Mouse (Mus musculus) ovary, adult 18-20 months (tissue): ENCODE results near the gene Msi2.

Experiments
- DNase-seq: peaks from one replicate; pipeline ENCODE4 v3.0.0; 2022; ENCODE audit warnings: low spot score, mixed read lengths

Msi2 gene

GRCm38 (mm10) chr11:88447350-88447749 is 271.0 kb downstream of the Msi2 start:
- DNase-seq: no peak

GRCm38 (mm10) chr11:88443905-88444304 is 274.4 kb downstream of the Msi2 start:
- DNase-seq: no peak

GRCm38 (mm10) chr11:88443291-88443690 is 275.0 kb downstream of the Msi2 start:
- DNase-seq: no peak

GRCm38 (mm10) chr11:88441871-88442740 is 276.2 kb downstream of the Msi2 start:
- DNase-seq: no peak

GRCm38 (mm10) chr11:88438659-88439058 is 279.7 kb downstream of the Msi2 start:
- DNase-seq: no peak

GRCm38 (mm10) chr11:88436596-88436995 is 281.7 kb downstream of the Msi2 start:
- DNase-seq: no peak

GRCm38 (mm10) chr11:88435543-88435942 is 282.8 kb downstream of the Msi2 start:
- DNase-seq: no peak

- DNase-seq: no peak
Measured at GRCm38 (mm10) chr11:88431363-88432269, 286.7 kb downstream of the Msi2 start.

- no peak for DNase-seq
Measured at GRCm38 (mm10) chr11:88430292-88430691, 288.0 kb downstream of the Msi2 start.

- DNase-seq: no peak
Measured at GRCm38 (mm10) chr11:88429680-88430079, 288.6 kb downstream of the Msi2 start.

GRCm38 (mm10) chr11:88425631-88426101 is 292.6 kb downstream of the Msi2 start:
- no peak for DNase-seq

GRCm38 (mm10) chr11:88424034-88424767 is 294.1 kb downstream of the Msi2 start:
- no peak for DNase-seq

- DNase-seq: no peak
Measured at GRCm38 (mm10) chr11:88421057-88421578, 297.2 kb downstream of the Msi2 start.

- no peak for DNase-seq
Measured at GRCm38 (mm10) chr11:88419657-88420366, 298.5 kb downstream of the Msi2 start.

GRCm38 (mm10) chr11:88419064-88419463 is 299.2 kb downstream of the Msi2 start:
- DNase-seq: no peak

- no peak for DNase-seq
Measured at GRCm38 (mm10) chr11:88414157-88414870, 304.0 kb downstream of the Msi2 start.

GRCm38 (mm10) chr11:88412423-88413094 is 305.8 kb downstream of the Msi2 start:
- DNase-seq: peak; percentile 48

- no peak for DNase-seq
Measured at GRCm38 (mm10) chr11:88408305-88408704, 310.0 kb downstream of the Msi2 start.

GRCm38 (mm10) chr11:88406408-88406915 is 311.9 kb downstream of the Msi2 start:
- DNase-seq: no peak
